Mouse (Mus musculus) testis, adult 2 months (tissue): ENCODE measurements around the gene Polg2. TPM values are rescaled to one million over a fixed set of nuclear protein-coding genes. Genes with fewer than 3 reads are reported as not detected.
"Not testable (repeated sequence)": the region's sequence is repeated elsewhere in the genome, so short reads cannot be mapped to it uniquely, and the experiment has no call there.

ENCODE experiments used
- H3K27ac ChIP-seq: fragments of 200-500 bp; 2 replicates; pipeline ENCODE4 v1.5.1; 2012; ENCODE audit warnings: low read depth, low read length; ENCODE audit not compliant: control insufficient read depth, insufficient read depth
- H3K27me3 ChIP-seq: fragments of 200-500 bp; 2 replicates; pipeline ENCODE4 v1.6.1; 2012; ENCODE audit warnings: mild to moderate bottlenecking, low read length, moderate library complexity; ENCODE audit not compliant: control insufficient read depth, insufficient read depth
- H3K36me3 ChIP-seq: fragments of 200-500 bp; 2 replicates; pipeline ENCODE4 v1.6.1; 2012; ENCODE audit warnings: mild to moderate bottlenecking, low read length; ENCODE audit not compliant: control insufficient read depth, insufficient read depth
- H3K4me1 ChIP-seq: fragments of 200-500 bp; 2 replicates; pipeline ENCODE4 v1.6.1; 2012; ENCODE audit warnings: low read length; ENCODE audit not compliant: control insufficient read depth, insufficient read depth
- H3K4me3 ChIP-seq: fragments of 200-500 bp; 2 replicates; pipeline ENCODE4 v1.5.1; 2012; ENCODE audit warnings: low read depth, mild to moderate bottlenecking, low read length, moderate library complexity, mixed read lengths; ENCODE audit not compliant: control insufficient read depth
- CTCF ChIP-seq: fragments of 200-500 bp; IDR thresholded peaks from 2 replicates; pipeline ENCODE4 v1.5.1; 2012; ENCODE audit warnings: low read depth, mild to moderate bottlenecking, inconsistent platforms, low read length, moderate library complexity; ENCODE audit not compliant: control insufficient read depth, insufficient read depth, insufficient replicate concordance
- POLR2A ChIP-seq: fragments of 200-500 bp; IDR thresholded peaks from 2 replicates; pipeline ENCODE4 v1.6.1; 2012; ENCODE audit warnings: low read depth, mild to moderate bottlenecking, inconsistent platforms, low read length, moderate library complexity; ENCODE audit not compliant: control insufficient read depth
- polyA plus RNA-seq: library from polyadenylated mRNA; depleted of rRNA; stranded (reverse); fragments of >200 nt; gene quantifications from 2 replicates; pipeline ENCODE4 v1.2.3, GENCODE M21; 2012

Gene Polg2
- polyA plus RNA-seq, 1 experiment: 2.8 TPM

- Histone ChIP-seq H3K4me3 (no peak overlapping the region), H3K4me1 (no peaks in the 10 kb centered on the region), H3K27ac (no peak overlapping the region), H3K27me3 (no peaks in the 10 kb centered on the region), H3K36me3 (no peaks in the 10 kb centered on the region)
- TF ChIP-seq POLR2A: no peak
Measured at GRCm38 (mm10) chr11:106729656-106730055, 49.7 kb downstream of the Polg2 start.

- no peak for TF ChIP-seq CTCF
- no peak for TF ChIP-seq POLR2A
- no peaks in the 10 kb centered on the region for H3K36me3 ChIP-seq
- no peak overlapping the region for H3K4me3 ChIP-seq
- peaks cover 6% of the 10 kb centered on the region for H3K4me1 ChIP-seq
- no peaks in the 10 kb centered on the region for H3K27me3 ChIP-seq
- no peak overlapping the region for H3K27ac ChIP-seq
Measured at GRCm38 (mm10) chr11:106728402-106729366, 50.7 kb downstream of the Polg2 start.

GRCm38 (mm10) chr11:106727967-106728366 lies 51.4 kb downstream of the Polg2 start:
- Histone ChIP-seq H3K4me1 (peaks cover 9% of the 10 kb centered on the region), H3K36me3 (no peaks in the 10 kb centered on the region), H3K27ac (no peak overlapping the region), H3K4me3 (no peak overlapping the region), H3K27me3 (no peaks in the 10 kb centered on the region)
- TF ChIP-seq POLR2A (no peak), CTCF (no peak)

- H3K4me1 ChIP-seq: peaks cover 12% of the 10 kb centered on the region
- H3K4me3 ChIP-seq, H3K27me3 ChIP-seq, H3K27ac ChIP-seq, H3K36me3 ChIP-seq: not testable (repeated sequence)
Measured at GRCm38 (mm10) chr11:106724916-106725235, 54.5 kb downstream of the Polg2 start.

GRCm38 (mm10) chr11:106724176-106724915 lies 55.0 kb downstream of the Polg2 start:
- Histone ChIP-seq H3K4me1 (peaks cover 12% of the 10 kb centered on the region), H3K27me3 (no peaks in the 10 kb centered on the region), H3K27ac (no peak overlapping the region), H3K36me3 (no peaks in the 10 kb centered on the region), H3K4me3 (no peak overlapping the region)
- TF ChIP-seq POLR2A (no peak), CTCF (no peak)

GRCm38 (mm10) chr11:106723611-106724125 lies 55.7 kb downstream of the Polg2 start:
- TF ChIP-seq CTCF: no peak
- TF ChIP-seq POLR2A: no peak
- Histone ChIP-seq H3K36me3 (no peaks in the 10 kb centered on the region), H3K27ac (no peak overlapping the region), H3K4me3 (peak overlapping the region; percentile 48), H3K4me1 (peaks cover 12% of the 10 kb centered on the region), H3K27me3 (no peaks in the 10 kb centered on the region)

- Histone ChIP-seq H3K4me1 (peaks cover 12% of the 10 kb centered on the region), H3K27ac (no peak overlapping the region), H3K27me3 (no peaks in the 10 kb centered on the region), H3K36me3 (no peaks in the 10 kb centered on the region), H3K4me3 (no peak overlapping the region)
- no peak for TF ChIP-seq POLR2A
- TF ChIP-seq CTCF: no peak
Measured at GRCm38 (mm10) chr11:106722831-106723361, 56.4 kb downstream of the Polg2 start.
